In the genomic region with DNA sequence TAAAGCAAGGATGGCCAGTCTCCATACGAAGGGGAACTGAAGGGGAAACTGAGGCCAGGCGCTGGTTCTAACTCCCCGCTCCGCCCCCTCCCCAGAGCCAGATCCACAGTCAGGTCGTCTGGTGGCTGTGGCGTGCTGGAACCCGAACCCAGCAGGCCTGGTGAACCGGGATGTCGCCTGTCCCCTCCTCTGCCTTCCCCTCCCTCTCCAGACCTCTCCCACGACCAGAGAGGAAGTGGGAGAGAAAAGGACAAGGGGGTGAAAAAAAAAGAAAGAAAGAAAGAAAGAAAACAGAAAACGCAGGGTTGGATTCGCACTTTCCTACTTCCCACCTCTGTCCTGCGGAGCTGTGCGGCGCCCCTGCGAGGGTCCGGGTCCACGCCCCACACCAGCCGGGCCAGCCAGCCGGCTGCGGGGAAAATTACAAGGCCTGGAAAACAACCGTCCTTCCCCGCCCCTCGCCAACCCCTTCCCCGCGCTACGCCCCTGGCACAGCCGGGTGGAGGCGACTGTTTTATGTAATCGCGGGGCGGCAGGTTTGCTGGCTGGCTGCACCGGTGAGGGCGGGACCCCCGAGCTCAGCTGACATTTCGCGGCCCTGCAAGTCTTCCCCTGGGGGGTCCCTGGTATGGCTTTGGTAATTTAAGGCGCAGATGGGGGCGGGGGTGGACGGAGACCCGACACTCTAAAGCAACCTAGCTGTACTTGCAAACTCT, we compare ENCODE assay signal across 8 mouse cellular contexts. TPM values are rescaled to one million over a fixed set of nuclear protein-coding genes. Genes with fewer than 3 reads are reported as not detected.
A peak's percentile ranks its signal among the peaks of the same experiment; 100 is the strongest.
DNase-seq lines count a peak whose midpoint lies in the region; ATAC-seq and TF ChIP-seq lines count a peak whose summit lies in the region.

A gene (plus strand): TSS at position 255 of the 716 bp plus-strand sequence.

- H3K4me3 ChIP-seq in C2C12 (ENCODE audit: insufficient read depth, poor library complexity, severe bottlenecking), result peak within 1 kb of the TSS; percentile 96
- peak within 1 kb of the TSS; percentile 88 for H3K4me3 ChIP-seq in embryonic facial prominence, embryonic 14.5 days (ENCODE audit: low read depth, low read length)
- peak within 1 kb of the TSS; percentile 96 for H3K4me3 ChIP-seq in heart, embryonic 13.5 days
- H3K4me3 ChIP-seq in kidney, embryonic 16.5 days (ENCODE audit: low read length), result peak within 1 kb of the TSS; percentile 77
- peak within 1 kb of the TSS; percentile 97 for H3K4me3 ChIP-seq in liver, embryonic 16.5 days (ENCODE audit: low read depth, low read length)
- H3K4me3 ChIP-seq in neural tube, embryonic 14.5 days (ENCODE audit: low read depth, low read length), result peak within 1 kb of the TSS; percentile 85

- TF ChIP-seq CTCF in C2C12 (IDR thresholded peaks at IDR 0.05; ENCODE audit: control insufficient read depth, insufficient read depth, insufficient read length), result no peak

- H3K79me2 ChIP-seq in C2C12 (ENCODE audit: control insufficient read depth, insufficient read depth), result peaks cover 25% of the 10 kb centered on the region

- H3K4me1 ChIP-seq in embryonic facial prominence, embryonic 14.5 days (ENCODE audit: control insufficient read depth, insufficient read depth, low read length), result peaks cover 26% of the 10 kb centered on the region
- H3K4me1 ChIP-seq in heart, embryonic 13.5 days, result peaks cover 39% of the 10 kb centered on the region
- H3K4me1 ChIP-seq in kidney, embryonic 16.5 days (ENCODE audit: insufficient read depth, low read length), result peaks cover 38% of the 10 kb centered on the region
- peaks cover 39% of the 10 kb centered on the region for H3K4me1 ChIP-seq in liver, embryonic 16.5 days (ENCODE audit: control insufficient read depth, low read depth, low read length)
- H3K4me1 ChIP-seq in neural tube, embryonic 14.5 days (ENCODE audit: control insufficient read depth, insufficient read depth, low read length), result peaks cover 28% of the 10 kb centered on the region

- H3K4me2 ChIP-seq in embryonic facial prominence, embryonic 14.5 days (ENCODE audit: low read depth, low read length), result peak within 1 kb of the TSS; percentile 98
- peak within 1 kb of the TSS; percentile 90 for H3K4me2 ChIP-seq in heart, embryonic 13.5 days
- H3K4me2 ChIP-seq in kidney, embryonic 16.5 days (replicated peaks; ENCODE audit: low read depth, low read length), result peak within 1 kb of the TSS; percentile 86
- peak within 1 kb of the TSS; percentile 94 for H3K4me2 ChIP-seq in liver, embryonic 16.5 days (ENCODE audit: low read depth, low read length)
- peak within 1 kb of the TSS; percentile 99 for H3K4me2 ChIP-seq in neural tube, embryonic 14.5 days (ENCODE audit: low read depth, low read length)

- DNase-seq in embryonic facial prominence, embryonic 14.5 days (ENCODE audit: low spot score), result peak; percentile 42
- no peak for DNase-seq in ovary, postnatal 10 days (ENCODE audit: low spot score)

- H3K79me3 ChIP-seq in C2C12 (ENCODE audit: low read depth), result peaks cover 22% of the 10 kb centered on the region

- no peaks in the 10 kb centered on the region for H3K27me3 ChIP-seq in C2C12 (ENCODE audit: control insufficient read depth, insufficient read depth, insufficient read length)
- peaks cover 25% of the 10 kb centered on the region for H3K27me3 ChIP-seq in embryonic facial prominence, embryonic 14.5 days (replicated peaks; ENCODE audit: control insufficient read depth, insufficient read depth, low read length)
- H3K27me3 ChIP-seq in heart, embryonic 13.5 days (replicated peaks), result peaks cover 13% of the 10 kb centered on the region
- no peaks in the 10 kb centered on the region; the same call in 1 of the 2 replicates for H3K27me3 ChIP-seq in kidney, embryonic 16.5 days (ENCODE audit: insufficient read depth, low read length)
- H3K27me3 ChIP-seq in liver, embryonic 16.5 days (ENCODE audit: control insufficient read depth, insufficient read depth, low read depth, low read length), result no peaks in the 10 kb centered on the region
- peaks cover 17% of the 10 kb centered on the region for H3K27me3 ChIP-seq in neural tube, embryonic 14.5 days (ENCODE audit: control insufficient read depth, insufficient read depth, low read length)

- WGBS in embryonic facial prominence, embryonic 14.5 days, result 3% methylated on average over 38 of the region's 41 CpGs
- 3% methylated on average over 41 of the region's 41 CpGs for WGBS in heart, embryonic 13.5 days
- 2% methylated on average over 35 of the region's 41 CpGs for WGBS in kidney, embryonic 16.5 days
- under 1% methylated on average over 41 of the region's 41 CpGs for WGBS in liver, embryonic 16.5 days (ENCODE audit: insufficient replicate concordance)
- WGBS in neural tube, embryonic 14.5 days, result 3% methylated on average over 40 of the region's 41 CpGs

- H3K36me3 ChIP-seq in C2C12 (ENCODE audit: control insufficient read depth, insufficient read depth), result no peaks in the 10 kb centered on the region
- H3K36me3 ChIP-seq in embryonic facial prominence, embryonic 14.5 days (ENCODE audit: control insufficient read depth, insufficient read depth, low read length), result no peaks in the 10 kb centered on the region
- H3K36me3 ChIP-seq in heart, embryonic 13.5 days, result no peaks in the 10 kb centered on the region
- no peaks in the 10 kb centered on the region for H3K36me3 ChIP-seq in kidney, embryonic 16.5 days (ENCODE audit: insufficient read depth, low read length)
- no peaks in the 10 kb centered on the region for H3K36me3 ChIP-seq in liver, embryonic 16.5 days (ENCODE audit: control insufficient read depth, insufficient read depth)
- no peaks in the 10 kb centered on the region for H3K36me3 ChIP-seq in neural tube, embryonic 14.5 days (ENCODE audit: control insufficient read depth, insufficient read depth, low read length)

- H3K27ac ChIP-seq in embryonic facial prominence, embryonic 14.5 days (replicated peaks; ENCODE audit: low read depth, low read length), result peak within 1 kb of the TSS; percentile 98
- H3K27ac ChIP-seq in heart, embryonic 13.5 days (replicated peaks), result peak within 1 kb of the TSS; percentile 99
- H3K27ac ChIP-seq in kidney, embryonic 16.5 days (ENCODE audit: low read length), result peak within 1 kb of the TSS; percentile 96
- peak within 1 kb of the TSS; percentile 99 for H3K27ac ChIP-seq in liver, embryonic 16.5 days (ENCODE audit: low read length)
- peak within 1 kb of the TSS; percentile 97 for H3K27ac ChIP-seq in neural tube, embryonic 14.5 days (ENCODE audit: low read depth, low read length)

- peak within 1 kb of the TSS; percentile 88 for H3ac ChIP-seq in C2C12 (ENCODE audit: control insufficient read depth, insufficient read length, low read depth)

- H3K9ac ChIP-seq in embryonic facial prominence, embryonic 14.5 days (ENCODE audit: low read depth, low read length), result peak within 1 kb of the TSS; percentile 98
- peak within 1 kb of the TSS; percentile 100 for H3K9ac ChIP-seq in heart, embryonic 13.5 days
- peak within 1 kb of the TSS; percentile 97 for H3K9ac ChIP-seq in kidney, embryonic 16.5 days (replicated peaks; ENCODE audit: low read length)
- peak within 1 kb of the TSS; percentile 99 for H3K9ac ChIP-seq in liver, embryonic 16.5 days (ENCODE audit: low read depth, low read length)
- H3K9ac ChIP-seq in neural tube, embryonic 14.5 days (replicated peaks; ENCODE audit: low read depth, low read length), result peak within 1 kb of the TSS; percentile 92

- ATAC-seq in activated CD4-positive, CD25-positive, alpha-beta regulatory T cell, adult 4 months, result no peak
- ATAC-seq in embryonic facial prominence, embryonic 14.5 days (ENCODE audit: low read depth), result no peak
- ATAC-seq in heart, embryonic 13.5 days (ENCODE audit: extremely low read depth, insufficient number of reproducible peaks, low FRiP score, low TSS enrichment), result no peak
- no peak for ATAC-seq in kidney, embryonic 16.5 days (ENCODE audit: low FRiP score, low TSS enrichment)
- ATAC-seq in liver, embryonic 16.5 days (ENCODE audit: low read depth), result no peak
- ATAC-seq in neural tube, embryonic 14.5 days (ENCODE audit: low read depth), result no peak

- H3K9me3 ChIP-seq in embryonic facial prominence, embryonic 14.5 days (ENCODE audit: control insufficient read depth, low read length), result no peaks in the 10 kb centered on the region
- no peaks in the 10 kb centered on the region for H3K9me3 ChIP-seq in heart, embryonic 13.5 days
- no peaks in the 10 kb centered on the region for H3K9me3 ChIP-seq in kidney, embryonic 16.5 days (ENCODE audit: low read length)
- no peaks in the 10 kb centered on the region for H3K9me3 ChIP-seq in liver, embryonic 16.5 days (replicated peaks; ENCODE audit: control insufficient read depth, low read length)
- H3K9me3 ChIP-seq in neural tube, embryonic 14.5 days (ENCODE audit: control insufficient read depth, low read length), result no peaks in the 10 kb centered on the region

TF ChIP-seq in C2C12, 6 proteins besides CTCF, POLR2A, EP300 and RAD21:
- TF ChIP-seq MYOD1 (IDR thresholded peaks at IDR 0.05; ENCODE audit: control insufficient read depth, insufficient read length, low read depth) (no peak), CEBPB (IDR thresholded peaks at IDR 0.05; ENCODE audit: low read depth) (no peak), FOSL1 (IDR thresholded peaks at IDR 0.05; ENCODE audit: insufficient read depth, low read length, poor library complexity, severe bottlenecking) (no peak), MAX (IDR thresholded peaks at IDR 0.05) (no peak)

RNA-seq across cellular contexts. Expression of the gene that starts here (rescaled TPM):
- 19.9 TPM for polyA plus RNA-seq in C2C12 (2012; fragmentation: generic; extraction: Trizol)
- 10 to 100 TPM; 10.7 to 12.4 TPM for polyA plus RNA-seq in activated CD4-positive, CD25-positive, alpha-beta regulatory T cell, adult 4 months (2017; shearing (Covaris generic))
- polyA plus RNA-seq in embryonic facial prominence, embryonic 14.5 days (2014; fragmentation: Nextera tagmentation; extraction: Ambion mirVana), result 24.1 and 25.9 TPM in 2 replicates
- 19.5 and 20.1 TPM in 2 replicates for polyA plus RNA-seq in heart, embryonic 13.5 days (2015; fragmentation: Nextera tagmentation; extraction: Ambion mirVana)
- 24.4 and 25.2 TPM in 2 replicates for polyA plus RNA-seq in kidney, embryonic 16.5 days (2015; fragmentation: Nextera tagmentation; extraction: Ambion mirVana)
- 30.0 and 35.0 TPM in 2 replicates for polyA plus RNA-seq in liver, embryonic 16.5 days (2015; fragmentation: Nextera tagmentation; extraction: Ambion mirVana)
- polyA plus RNA-seq in neural tube, embryonic 14.5 days (2014; fragmentation: Nextera tagmentation; extraction: Ambion mirVana), result 11.0 and 12.6 TPM in 2 replicates
